Mouse (Mus musculus) CH12.LX (cell line): ENCODE results near the gene Cdk16. TPM values are rescaled to one million over a fixed set of nuclear protein-coding genes. Genes with fewer than 3 reads are reported as not detected.

Experiments
- DNase-seq: peaks from one replicate; pipeline ENCODE4 v3.0.0-alpha.2; 2013; ENCODE audit errors: extremely low read depth
- H3K27ac ChIP-seq: 2 replicates; pipeline ENCODE4 v1.5.1; 2012; ENCODE audit warnings: low read depth, mild to moderate bottlenecking, control low read depth, moderate library complexity; ENCODE audit not compliant: insufficient read depth
- H3K27me3 ChIP-seq: replicated peaks from 2 replicates; pipeline ENCODE3; 2012; ENCODE audit warnings: inconsistent platforms
- H3K36me3 ChIP-seq, 2 experiments: replicated peaks in 1 of 2; 2 replicates each; pipeline versions ENCODE3 to v1.6.1; 2012; ENCODE audit warnings: inconsistent platforms in 1 of 2, low read length in 1 of 2, mild to moderate bottlenecking in 1 of 2, mixed read lengths in 1 of 2, moderate library complexity in 1 of 2; ENCODE audit not compliant: control insufficient read depth in 1 of 2, insufficient read depth in 1 of 2
- H3K4me1 ChIP-seq, 2 experiments: 2 replicates each; pipeline ENCODE4 v1.6.1; 2012; ENCODE audit warnings: inconsistent platforms in 1 of 2, moderate library complexity in 1 of 2; ENCODE audit not compliant: insufficient read depth in 2 of 2, control insufficient read depth in 1 of 2
- H3K4me2 ChIP-seq: 2 replicates; pipeline ENCODE4 v1.6.1; 2012; ENCODE audit warnings: low read depth, mild to moderate bottlenecking, control low read depth; ENCODE audit not compliant: poor library complexity, insufficient read depth, severe bottlenecking
- H3K4me3 ChIP-seq, 3 experiments: fragments of 150-350 bp in 1 of 3; sonication (generic) in 1 of 3; replicated peaks in 1 of 3; 2 replicates each; pipeline versions ENCODE3 to v1.5.1; 2011 to 2012; ENCODE audit warnings: low read depth in 2 of 3, low read length in 2 of 3, mild to moderate bottlenecking in 2 of 3, moderate library complexity in 2 of 3, control low read depth in 1 of 3, improper control_type of control experiment in 1 of 3, inconsistent platforms in 1 of 3, mixed read lengths in 1 of 3; ENCODE audit not compliant: poor library complexity in 1 of 3
- H3K79me2 ChIP-seq: replicated peaks from 2 replicates; pipeline ENCODE4 v1.6.1; 2012; ENCODE audit warnings: mild to moderate bottlenecking, moderate library complexity; ENCODE audit not compliant: control insufficient read depth, poor library complexity, insufficient read depth, severe bottlenecking; ENCODE audit errors: extremely low read depth
- H3K9ac ChIP-seq: 2 replicates; pipeline ENCODE4 v1.6.1; 2012; ENCODE audit warnings: low read depth, mild to moderate bottlenecking, control low read depth, moderate library complexity; ENCODE audit not compliant: insufficient read depth
- H3K9me3 ChIP-seq: replicated peaks from 2 replicates; pipeline ENCODE3; 2012; ENCODE audit warnings: low read length, inconsistent platforms, mixed read lengths
- BHLHE40 ChIP-seq: IDR thresholded peaks from 2 replicates; pipeline ENCODE4 v1.6.1; 2011; ENCODE audit warnings: mild to moderate bottlenecking, low read depth, low read length, improper control_type of control experiment
- CHD2 ChIP-seq: IDR thresholded peaks from 2 replicates; pipeline ENCODE4 v1.6.1; 2011; ENCODE audit warnings: low read length, improper control_type of control experiment
- CTCF ChIP-seq, 2 experiments: IDR thresholded peaks in 1 of 2; conservative IDR thresholded peaks in 1 of 2; 2 replicates each; pipeline ENCODE4 v1.5.1; 2011 to 2012; ENCODE audit warnings: low read depth in 2 of 2, low read length in 2 of 2, improper control_type of control experiment in 1 of 2, inconsistent platforms in 1 of 2, mild to moderate bottlenecking in 1 of 2, moderate library complexity in 1 of 2
- E2F4 ChIP-seq: IDR thresholded peaks from 2 replicates; pipeline ENCODE4 v1.6.1; 2011; ENCODE audit warnings: low read depth, low read length, improper control_type of control experiment; ENCODE audit not compliant: insufficient replicate concordance
- EP300 ChIP-seq: IDR thresholded peaks from 2 replicates; pipeline ENCODE4 v1.6.1; 2011; ENCODE audit warnings: low read length, improper control_type of control experiment
- ETS1 ChIP-seq: conservative IDR thresholded peaks from 2 replicates; pipeline ENCODE4 v1.6.1; 2012; ENCODE audit warnings: low read depth, mild to moderate bottlenecking, inconsistent platforms, low read length, improper control_type of control experiment, moderate library complexity
- GABPA ChIP-seq: IDR thresholded peaks from 2 replicates; pipeline ENCODE4 v1.6.1; 2012; ENCODE audit warnings: low read depth, low read length, improper control_type of control experiment, inconsistent platforms; ENCODE audit not compliant: insufficient replicate concordance
- IRF4 ChIP-seq: IDR thresholded peaks from 2 replicates; pipeline ENCODE4 v1.6.1; 2014; ENCODE audit warnings: low read depth, mild to moderate bottlenecking, inconsistent platforms, low read length, improper control_type of control experiment
- JUND ChIP-seq: conservative IDR thresholded peaks from 2 replicates; pipeline ENCODE4 v1.6.1; 2011; ENCODE audit warnings: low read depth, low read length, improper control_type of control experiment
- MAFK ChIP-seq: IDR thresholded peaks from 2 replicates; pipeline ENCODE4 v1.6.1; 2011; ENCODE audit warnings: low read length, improper control_type of control experiment; ENCODE audit not compliant: insufficient replicate concordance
- MAX ChIP-seq: IDR thresholded peaks from 2 replicates; pipeline ENCODE4 v1.6.1; 2011; ENCODE audit warnings: low read length, improper control_type of control experiment
- MAZ ChIP-seq: IDR thresholded peaks from 2 replicates; pipeline ENCODE4 v1.6.1; 2012; ENCODE audit warnings: low read depth, mild to moderate bottlenecking, inconsistent platforms, low read length, improper control_type of control experiment, moderate library complexity
- MXI1 ChIP-seq: IDR thresholded peaks from 2 replicates; pipeline ENCODE4 v1.6.1; 2011; ENCODE audit warnings: mild to moderate bottlenecking, low read depth, low read length, improper control_type of control experiment
- POLR2AphosphoS2 ChIP-seq: IDR thresholded peaks from 2 replicates; pipeline ENCODE4 v1.6.1; 2011; ENCODE audit warnings: low read depth, low read length, improper control_type of control experiment
- RCOR1 ChIP-seq: conservative IDR thresholded peaks from 2 replicates; pipeline ENCODE4 v1.6.1; 2012; ENCODE audit warnings: low read depth, mild to moderate bottlenecking, inconsistent platforms, low read length, improper control_type of control experiment
- TCF12 ChIP-seq: IDR thresholded peaks from 2 replicates; pipeline ENCODE4 v1.6.1; 2014; ENCODE audit warnings: low read depth, mild to moderate bottlenecking, inconsistent platforms, low read length, improper control_type of control experiment
- USF1 ChIP-seq: IDR thresholded peaks from 2 replicates; pipeline ENCODE4 v1.6.1; 2014; ENCODE audit warnings: low read depth, mild to moderate bottlenecking, inconsistent platforms, low read length, improper control_type of control experiment
- ZC3H11A ChIP-seq: IDR thresholded peaks from 2 replicates; pipeline ENCODE4 v1.6.1; 2012; ENCODE audit warnings: low read depth, mild to moderate bottlenecking, inconsistent platforms, low read length, improper control_type of control experiment
- ZNF384 ChIP-seq: IDR thresholded peaks from 2 replicates; pipeline ENCODE4 v1.6.1; 2012; ENCODE audit warnings: low read depth, low read length, improper control_type of control experiment, inconsistent platforms
- dilution Hi-C: fragments of 300-500 bp; cut with MboI; formaldehyde crosslinking; loops from 2 replicates; pipeline ENCODE4 v1.14.3; 2020; ENCODE audit warnings: low sequenced_read_pairs; ENCODE audit not compliant: extremely low pct_unique_long_range_greater_than_20kb, extremely low pct_ligation_motif_present
- in situ Hi-C: fragments of 300-500 bp; cut with MboI; formaldehyde crosslinking; loops from 3 replicates; pipeline ENCODE4 v1.14.3; 2019; ENCODE audit warnings: low sequenced_read_pairs, low pct_ligation_motif_present, low pct_unique_long_range_greater_than_20kb, mixed read lengths
- polyA plus RNA-seq: library from polyadenylated mRNA; unstranded; fragments of >175 nt; gene quantifications from 2 replicates; pipeline ENCODE4 v1.2.1, GENCODE M21; 2012; ENCODE audit warnings: low read depth; ENCODE audit not compliant: insufficient read length
- total RNA-seq, 2 experiments: library from RNA; depleted of rRNA; stranded (reverse); fragments of 300-350 nt in 1 of 2; fragments of >200 nt in 1 of 2; gene quantifications; 2 replicates each; pipeline ENCODE4 v1.2.3; 2012 to 2014

Gene Cdk16
- total and polyA plus RNA-seq, 3 experiments = 11.1 to 27.0 (median 18.5) TPM

DNA sequence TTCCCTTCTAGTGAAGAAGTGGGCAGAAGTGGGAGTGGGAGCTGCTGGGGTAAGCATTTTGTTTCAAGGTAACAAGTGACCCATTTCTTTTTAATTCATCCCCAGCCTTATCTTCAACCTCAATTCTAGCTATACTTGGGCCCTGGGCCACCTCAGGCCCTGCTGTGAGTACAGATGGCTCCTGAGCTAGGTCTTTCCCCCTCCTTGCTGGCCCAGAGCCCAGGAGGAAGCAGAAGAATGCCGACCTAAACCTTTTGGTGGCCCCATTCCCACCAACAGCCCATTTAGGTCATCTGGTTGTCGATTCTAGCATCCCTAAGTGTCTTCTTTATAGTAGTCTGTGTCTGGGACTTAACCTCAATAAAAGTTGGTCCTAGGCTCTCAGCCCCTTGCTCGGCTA, 3.8 kb downstream of the Cdk16 start:
- in situ Hi-C loops (no loop called here), dilution Hi-C loops (no loop called here)
- H3K27ac ChIP-seq = no peak overlapping the region
- H3K4me1 ChIP-seq = peaks cover 0 to 17% of the 10 kb centered on the region in 2 experiments; a peak in 3 of 4 replicates
- H3K36me3 ChIP-seq = peaks cover 36 to 57% of the 10 kb centered on the region in 2 experiments
- no peaks in the 10 kb centered on the region for H3K9me3 ChIP-seq
- no peaks in the 10 kb centered on the region for H3K27me3 ChIP-seq
- H3K4me3 ChIP-seq = no peak overlapping the region
- no peak for DNase-seq
- no peak overlapping the region for H3K9ac ChIP-seq
- TF ChIP-seq BHLHE40 = no peak
- H3K79me2 ChIP-seq = peaks cover 30% of the 10 kb centered on the region
- H3K4me2 ChIP-seq = no peak overlapping the region

DNA sequence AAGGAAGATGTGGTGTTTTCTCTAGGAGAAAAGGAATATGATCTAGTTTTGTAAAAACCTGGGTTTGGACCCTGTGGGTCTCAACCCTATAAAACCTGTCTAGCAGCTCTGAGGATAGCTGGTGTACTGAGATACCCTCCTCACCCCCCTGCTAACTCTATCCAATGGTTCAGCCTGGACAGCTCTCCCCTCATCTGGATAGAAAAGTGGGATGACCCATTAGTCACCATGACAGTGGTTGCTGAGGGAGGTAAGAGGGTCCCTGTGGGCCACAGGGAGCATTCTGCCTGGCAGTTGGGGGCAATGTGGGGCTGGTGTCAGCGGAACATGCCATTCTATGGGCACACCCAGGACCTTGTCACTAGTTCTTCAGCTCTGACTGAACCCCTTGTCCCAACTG, 4.9 kb downstream of the Cdk16 start:
- H3K9me3 ChIP-seq = no peaks in the 10 kb centered on the region
- H3K27me3 ChIP-seq = no peaks in the 10 kb centered on the region
- peaks cover 0 to 15% of the 10 kb centered on the region in 2 experiments; a peak in 3 of 4 replicates for H3K4me1 ChIP-seq
- no peak overlapping the region for H3K9ac ChIP-seq
- TF ChIP-seq TCF12 = no peak
- no peak for TF ChIP-seq ZC3H11A
- TF ChIP-seq ZNF384 = no peak
- TF ChIP-seq MAX = no peak
- no peak for TF ChIP-seq GABPA
- TF ChIP-seq E2F4 = no peak
- TF ChIP-seq ETS1 = no peak
- TF ChIP-seq POLR2AphosphoS2 = no peak
- no peak for TF ChIP-seq CHD2
- TF ChIP-seq USF1 = no peak
- TF ChIP-seq CTCF (conservative IDR thresholded peaks at IDR 0.05 in 1 of 2, IDR thresholded peaks at IDR 0.05 in 1 of 2; ENCODE audit: low read depth in 2 of 2, low read length in 2 of 2) = no peak
- TF ChIP-seq MXI1 = no peak
- no peak for TF ChIP-seq JUND
- no peak for TF ChIP-seq EP300
- no peak for TF ChIP-seq MAZ
- TF ChIP-seq MAFK = no peak
- TF ChIP-seq RCOR1 = no peak
- no peak for TF ChIP-seq IRF4
- H3K79me2 ChIP-seq = peaks cover 30% of the 10 kb centered on the region
- no peak overlapping the region for H3K27ac ChIP-seq
- H3K36me3 ChIP-seq = peaks cover 43 to 68% of the 10 kb centered on the region in 2 experiments
- no peak for DNase-seq
- no peak overlapping the region for H3K4me2 ChIP-seq
- dilution Hi-C loops = no loop called here
- H3K4me3 ChIP-seq = no peak overlapping the region
- in situ Hi-C loops = no loop called here
